Mouse (Mus musculus) thymus, postnatal 25 days (tissue): ENCODE measurements at regions not wholly inside any gene's neighbourhood (a gene's known extent, or its start where the extent isn't known, plus 50 kb on each side); places are given as distances from the start of the nearest gene placed in this dataset.

Source experiments
- DNase-seq: peaks from one replicate; pipeline ENCODE4 v3.0.0; 2022

GRCm38 (mm10) chr12:112337443-112337842 is 151.8 kb upstream of the A530016L24Rik start:
- DNase-seq: no peak

DNA sequence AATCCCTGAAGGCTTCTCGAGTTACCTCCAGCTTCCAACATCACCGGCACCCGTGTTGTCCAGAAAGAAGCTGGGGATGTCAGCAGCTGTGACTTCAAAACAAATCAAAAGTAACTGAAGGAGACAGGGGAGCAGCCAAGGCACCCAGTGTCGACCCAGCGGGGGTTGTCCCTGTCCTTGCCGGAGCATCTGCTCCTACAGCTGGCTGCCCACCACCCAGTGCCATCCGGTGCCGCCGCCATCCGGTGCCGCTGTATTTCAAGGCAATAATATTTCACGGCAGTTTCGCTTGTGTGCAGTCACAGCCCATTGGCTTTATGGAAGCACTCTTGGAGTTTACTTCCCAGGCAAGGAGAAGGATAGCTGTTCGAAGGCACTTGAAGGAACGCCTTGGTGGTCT is 150.3 kb upstream of the A530016L24Rik start:
- no peak for DNase-seq

- DNase-seq: no peak
Observed at GRCm38 (mm10) chr12:112339481-112340179, 149.6 kb upstream of the A530016L24Rik start.

GRCm38 (mm10) chr12:112340248-112340647 is 149.0 kb upstream of the A530016L24Rik start:
- no peak for DNase-seq

GRCm38 (mm10) chr12:112341726-112342469 is 147.3 kb upstream of the A530016L24Rik start:
- DNase-seq: no peak

- DNase-seq: no peak
Observed at GRCm38 (mm10) chr12:112343064-112343463, 146.2 kb upstream of the A530016L24Rik start.

DNA sequence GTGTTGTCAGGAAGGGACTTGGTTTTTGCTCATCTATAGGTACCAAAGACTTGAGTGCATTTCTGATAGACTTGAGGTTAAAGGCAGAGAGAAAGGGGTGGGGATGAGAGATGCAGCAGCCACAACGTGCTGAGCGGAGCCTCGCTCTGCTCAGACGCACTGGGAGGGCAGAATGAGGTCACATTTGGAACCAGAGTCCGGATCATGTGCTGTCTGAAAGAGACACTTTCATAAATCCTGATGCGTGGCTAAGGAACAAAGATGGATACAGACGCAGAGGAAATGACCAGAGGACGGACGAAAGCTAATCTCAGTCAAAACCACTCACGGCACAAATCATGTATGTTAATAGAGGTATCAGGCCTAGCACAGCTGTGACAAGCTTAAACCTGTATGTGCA is 145.0 kb upstream of the A530016L24Rik start:
- no peak for DNase-seq

GRCm38 (mm10) chr12:112345797-112346196 is 143.5 kb upstream of the A530016L24Rik start:
- no peak for DNase-seq

GRCm38 (mm10) chr12:112348116-112348515 is 141.1 kb upstream of the A530016L24Rik start:
- DNase-seq: no peak

DNA sequence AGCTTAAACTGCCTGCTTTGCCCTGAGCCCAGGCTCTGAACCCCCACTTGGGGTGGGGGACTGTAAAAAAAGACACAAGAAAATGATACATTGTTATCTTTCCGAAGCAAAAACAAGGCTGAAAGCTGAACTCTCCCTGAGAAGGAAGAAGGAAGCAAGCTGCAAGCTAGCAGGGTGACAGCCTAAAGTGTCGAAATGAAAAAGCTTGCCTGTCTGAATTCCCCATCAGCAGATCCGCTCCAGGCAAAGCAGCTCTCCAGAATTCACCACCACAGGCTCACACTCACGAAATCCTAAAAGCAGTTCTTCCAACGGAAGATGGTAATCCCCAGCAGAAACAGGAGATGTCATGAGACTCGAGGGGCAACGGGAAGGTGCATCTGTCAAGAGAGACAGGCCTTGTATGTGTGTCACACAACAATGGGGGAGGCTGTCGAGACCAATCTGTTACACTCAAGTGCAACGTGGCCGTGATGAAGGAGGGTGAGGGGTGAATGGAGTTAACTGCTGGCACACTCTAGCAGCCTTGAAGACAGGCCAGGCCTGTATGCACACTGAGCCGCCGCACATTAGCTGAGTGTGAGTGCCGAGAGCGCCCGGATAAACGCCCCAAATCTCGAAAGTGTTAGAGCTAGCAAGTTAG is 139.5 kb upstream of the A530016L24Rik start:
- no peak for DNase-seq

- DNase-seq: no peak
Observed at GRCm38 (mm10) chr12:112350733-112351132, 138.5 kb upstream of the A530016L24Rik start.

DNA sequence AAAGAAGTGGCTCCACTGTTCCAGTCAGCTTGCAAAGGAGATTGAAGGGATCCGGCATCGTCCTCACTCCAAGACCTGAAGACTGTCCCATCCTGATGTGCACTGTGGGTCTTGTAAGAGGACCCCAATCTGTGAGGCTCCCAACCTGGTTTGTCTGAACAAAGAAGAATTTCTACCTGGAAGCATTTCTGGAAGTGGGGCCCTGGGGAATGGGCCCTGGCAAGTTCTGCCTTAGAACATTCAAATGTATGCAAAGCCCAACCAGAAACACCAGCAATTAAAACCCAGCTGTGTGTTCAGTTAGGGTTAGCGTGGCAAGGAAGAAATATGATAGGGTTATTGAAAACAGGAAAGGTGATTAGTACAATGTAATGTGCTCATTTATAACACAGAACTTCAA is 125.9 kb upstream of the A530016L24Rik start:
- no peak for DNase-seq

- DNase-seq: no peak
Observed at GRCm38 (mm10) chr12:112367221-112367620, 122.0 kb upstream of the A530016L24Rik start.

DNA sequence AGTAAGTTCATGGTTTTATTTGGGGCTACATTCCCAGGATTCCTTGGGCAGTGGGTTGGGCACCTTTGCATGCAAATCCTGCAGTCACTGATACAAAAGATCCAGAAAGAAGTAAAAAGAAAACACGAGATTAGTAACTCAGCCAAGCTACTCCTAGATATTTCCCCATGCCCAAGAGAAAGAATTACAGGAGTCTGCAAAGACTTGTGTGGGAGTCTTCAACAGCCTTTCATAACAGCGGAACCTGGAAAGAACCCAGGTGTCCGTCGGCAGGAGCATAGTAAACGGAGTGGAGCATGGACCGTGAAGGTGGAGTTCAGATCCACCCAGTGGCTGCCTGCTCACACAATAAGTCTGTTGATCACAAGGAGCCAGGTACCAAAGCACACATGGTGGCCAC is 121.1 kb upstream of the A530016L24Rik start:
- no peak for DNase-seq

DNA sequence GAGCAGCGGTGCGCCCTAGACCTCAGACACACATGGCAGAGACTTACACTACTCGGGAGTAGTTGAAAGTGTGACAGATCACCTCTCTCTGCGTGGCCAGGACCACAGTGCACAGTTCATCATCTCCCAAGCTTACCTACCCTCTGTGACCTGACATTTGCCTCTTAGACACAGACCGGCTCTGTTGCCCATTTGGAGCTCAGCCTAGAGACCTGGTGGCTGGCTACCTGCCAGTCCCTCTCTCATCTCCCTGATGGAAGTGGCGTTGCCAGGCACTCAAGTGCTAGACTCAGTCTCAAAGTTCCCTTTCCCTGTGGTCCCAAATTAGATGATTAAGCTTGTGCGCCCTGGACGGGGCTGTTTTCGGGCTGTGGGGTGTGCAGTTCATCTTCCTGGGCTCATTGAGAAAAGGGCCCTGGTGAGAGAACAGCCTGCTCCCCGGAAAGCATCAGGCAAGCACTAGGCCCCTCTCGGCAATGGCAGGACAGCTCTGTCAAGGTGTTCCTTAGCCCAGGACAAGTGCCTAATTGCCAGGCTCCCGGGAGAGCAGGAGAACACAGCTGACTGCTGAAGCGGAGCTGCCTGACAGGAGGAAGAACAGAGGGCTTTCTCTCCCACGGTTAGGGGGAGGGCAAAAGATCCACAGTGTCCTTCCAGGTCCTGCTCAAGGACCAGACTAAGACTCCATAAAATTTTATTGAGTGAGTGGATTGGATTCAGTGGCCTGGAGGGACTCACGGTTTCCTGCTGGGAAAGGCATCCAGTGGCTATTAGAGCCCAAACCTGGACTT is 119.5 kb upstream of the A530016L24Rik start:
- DNase-seq: no peak

GRCm38 (mm10) chr12:112372234-112373050 is 116.8 kb upstream of the A530016L24Rik start:
- no peak for DNase-seq

DNA sequence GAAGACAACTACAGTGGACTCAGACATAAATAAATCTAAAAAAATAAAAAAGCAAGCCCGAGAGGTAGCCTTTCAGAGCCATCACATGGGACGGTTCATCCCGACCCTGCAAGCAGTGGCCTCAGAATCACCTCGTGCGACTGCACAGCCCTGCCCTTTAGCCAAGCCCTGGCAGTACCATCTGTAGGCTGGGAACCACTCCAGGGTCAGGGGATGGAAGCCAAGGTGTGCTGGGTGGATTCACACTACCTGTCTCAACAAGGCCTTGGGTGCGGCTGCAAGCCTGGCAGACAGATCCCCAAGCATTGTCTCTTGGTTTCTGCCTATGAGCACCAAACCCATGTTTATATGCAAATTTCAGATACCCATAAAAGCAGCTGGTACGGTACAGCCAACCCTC is 115.3 kb upstream of the A530016L24Rik start:
- no peak for DNase-seq

DNA sequence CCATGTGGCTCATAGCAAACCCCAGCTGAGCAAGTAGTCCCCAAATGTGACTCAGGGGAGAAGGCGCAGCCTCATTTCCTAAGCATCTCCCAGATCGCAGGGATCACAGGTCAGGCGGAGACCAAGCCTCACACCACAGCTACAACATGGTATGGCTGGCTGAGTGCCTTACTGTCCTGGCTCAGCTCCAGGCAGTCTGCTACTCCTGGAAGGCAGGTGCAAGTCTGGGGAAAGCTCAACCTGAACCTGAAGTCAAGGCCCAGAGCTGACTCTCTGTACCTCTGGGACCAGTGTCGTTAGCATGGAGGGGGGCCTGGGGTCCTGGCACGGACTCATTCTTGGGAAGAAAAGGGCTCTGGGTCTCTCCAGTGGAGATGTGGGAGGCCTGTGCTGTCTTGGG is 113.0 kb upstream of the A530016L24Rik start:
- no peak for DNase-seq

DNA sequence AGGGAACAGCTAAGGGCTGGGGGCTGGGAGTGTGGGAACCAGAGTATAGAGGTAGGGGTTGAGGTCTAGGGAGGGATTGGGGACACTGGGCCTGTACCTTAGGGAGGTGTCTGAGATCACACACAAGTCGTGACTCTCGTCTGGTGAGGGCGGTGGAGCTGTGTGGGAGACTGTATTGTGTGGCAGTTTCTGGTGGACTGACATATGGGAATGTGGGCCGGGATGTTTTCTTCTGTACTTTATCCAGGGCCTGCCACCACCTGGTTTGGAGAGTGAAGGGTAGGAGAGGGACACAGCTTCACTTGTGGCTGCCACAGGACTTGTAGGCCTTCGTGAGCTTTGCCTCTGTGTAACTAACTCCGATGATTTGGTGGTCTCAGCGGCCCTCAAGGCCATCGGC is 112.5 kb upstream of the A530016L24Rik start:
- DNase-seq: no peak

DNA sequence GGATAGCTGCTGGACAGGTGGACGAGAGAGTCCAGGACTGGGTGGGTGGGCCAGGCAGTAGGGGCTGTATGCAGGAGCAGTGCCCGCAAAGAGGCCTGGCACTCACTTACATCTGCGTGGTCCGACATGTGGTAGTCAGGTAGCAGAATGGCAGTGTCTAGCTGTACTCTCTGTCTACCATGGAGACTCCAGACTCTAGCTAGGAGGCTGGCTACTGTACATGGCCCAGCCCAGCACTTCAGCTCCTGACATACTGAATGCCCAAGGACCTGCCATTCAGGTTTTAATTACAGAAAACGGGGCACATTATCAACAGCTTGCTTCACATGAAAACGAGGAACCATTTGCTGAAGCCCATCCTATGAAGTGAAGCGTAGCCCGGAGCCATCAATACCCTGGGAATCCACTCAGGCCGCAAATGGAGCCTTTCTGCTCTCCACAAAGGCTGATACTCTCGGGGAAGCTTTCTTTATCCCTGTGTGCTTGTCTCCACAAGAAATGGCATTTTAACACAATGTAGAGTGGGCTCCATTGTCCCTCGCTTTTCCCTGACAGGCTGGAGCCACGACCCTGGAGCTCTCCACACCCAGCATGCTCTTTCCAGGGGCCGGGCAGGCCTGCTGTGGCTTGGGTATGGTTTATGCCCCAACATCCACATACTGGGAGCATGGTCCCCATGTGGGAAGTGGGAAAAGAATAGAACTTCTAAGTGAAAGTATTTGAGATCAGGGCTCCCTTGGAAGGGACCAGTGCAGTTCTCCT is 110.6 kb upstream of the A530016L24Rik start:
- no peak for DNase-seq

- no peak for DNase-seq
Observed at GRCm38 (mm10) chr12:112387836-112388235, 101.4 kb upstream of the A530016L24Rik start.
